ENCODE assay signal across 8 mouse cellular contexts in the genomic region with DNA sequence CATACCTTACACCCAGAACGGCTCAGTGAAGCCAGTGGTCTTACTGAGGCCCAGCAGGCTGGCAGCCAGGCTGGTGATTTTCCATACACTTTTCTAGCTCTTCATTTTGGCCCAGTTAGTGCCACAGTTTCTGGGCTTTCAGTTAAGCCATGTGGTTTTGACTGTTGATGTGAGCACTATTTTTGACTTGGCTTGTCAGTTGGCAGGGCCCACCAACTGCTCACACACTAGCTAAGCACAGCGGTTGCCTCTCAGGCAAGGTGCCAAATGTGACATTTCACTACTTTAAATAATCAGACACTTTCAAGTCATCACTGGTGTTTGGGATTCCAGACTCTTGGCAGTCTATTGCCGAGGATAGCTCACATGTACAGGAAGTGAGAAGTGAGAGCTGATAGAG.
DNase-seq lines count a peak whose midpoint lies in the region; ATAC-seq lines count a peak whose summit lies in the region.

No protein-coding gene starts in this region.

- 59% methylated on average over 3 of the region's 3 CpGs for WGBS in heart, embryonic 10.5 days
- 46% methylated on average over 3 of the region's 3 CpGs for WGBS in intestine, embryonic 16.5 days

- no peak overlapping the region for H3K9ac ChIP-seq in intestine, embryonic 16.5 days (ENCODE audit: low read depth, low read length)

- no peak overlapping the region for H3K4me3 ChIP-seq in heart, embryonic 10.5 days
- no peak overlapping the region for H3K4me3 ChIP-seq in intestine, embryonic 16.5 days (ENCODE audit: low read length)

- H3K27me3 ChIP-seq in heart, embryonic 10.5 days (ENCODE audit: insufficient read depth, poor library complexity, severe bottlenecking): no peaks in the 10 kb centered on the region
- no peaks in the 10 kb centered on the region for H3K27me3 ChIP-seq in intestine, embryonic 16.5 days (replicated peaks; ENCODE audit: control insufficient read depth, insufficient read depth, low read length)

- intact Hi-C loops in heart, postnatal 36 days (cut with DNase I): no loop called here

- peak; percentile 60 to 78 for DNase-seq in heart, adult 18-20 months
- DNase-seq in heart, embryonic 10.5 days (ENCODE audit: low spot score): no peak
- DNase-seq in cerebellum, postnatal 25 days: peak; percentile 79 to 89
- DNase-seq in heart, postnatal 36 days: peak; percentile 33 to 47
- peak; percentile 34 for DNase-seq in lung, postnatal 14 days
- DNase-seq in thymus, postnatal 0 days (ENCODE audit: low spot score): no peak
- no peak for DNase-seq in neural tube, embryonic 10.5 days (ENCODE audit: extremely low spot score, low spot score)

- no peaks in the 10 kb centered on the region for H3K9me3 ChIP-seq in heart, embryonic 10.5 days
- no peaks in the 10 kb centered on the region for H3K9me3 ChIP-seq in intestine, embryonic 16.5 days (ENCODE audit: control insufficient read depth, low read length)

- H3K4me1 ChIP-seq in heart, embryonic 10.5 days: no peaks in the 10 kb centered on the region; the same call in 1 of the 2 replicates
- no peaks in the 10 kb centered on the region for H3K4me1 ChIP-seq in intestine, embryonic 16.5 days (ENCODE audit: control insufficient read depth, insufficient read depth, low read length)

- no peak for ATAC-seq in intestine, embryonic 16.5 days

- H3K36me3 ChIP-seq in heart, embryonic 10.5 days: no peaks in the 10 kb centered on the region
- no peaks in the 10 kb centered on the region for H3K36me3 ChIP-seq in intestine, embryonic 16.5 days (ENCODE audit: control insufficient read depth, insufficient read depth, low read length)

- H3K4me2 ChIP-seq in intestine, embryonic 16.5 days (ENCODE audit: low read depth, low read length): no peak overlapping the region

- no peak overlapping the region for H3K27ac ChIP-seq in heart, embryonic 10.5 days
- H3K27ac ChIP-seq in intestine, embryonic 16.5 days (ENCODE audit: low read length): no peak overlapping the region

Comparison
In these comparisons a context has a peak if more than half of its experiments do, and no peak if none do; other contexts are left out.
1. DNase-seq: peak in heart, adult 18-20 months (2 of 2), cerebellum, postnatal 25 days (2 of 2), heart, postnatal 36 days (2 of 2) and lung, postnatal 14 days (single experiment); none in heart, embryonic 10.5 days (single experiment), thymus, postnatal 0 days (single experiment) and neural tube, embryonic 10.5 days (single experiment).